Mouse (Mus musculus): Measurements from ENCODE around the gene Ddx25.

Gene Ddx25

DNA sequence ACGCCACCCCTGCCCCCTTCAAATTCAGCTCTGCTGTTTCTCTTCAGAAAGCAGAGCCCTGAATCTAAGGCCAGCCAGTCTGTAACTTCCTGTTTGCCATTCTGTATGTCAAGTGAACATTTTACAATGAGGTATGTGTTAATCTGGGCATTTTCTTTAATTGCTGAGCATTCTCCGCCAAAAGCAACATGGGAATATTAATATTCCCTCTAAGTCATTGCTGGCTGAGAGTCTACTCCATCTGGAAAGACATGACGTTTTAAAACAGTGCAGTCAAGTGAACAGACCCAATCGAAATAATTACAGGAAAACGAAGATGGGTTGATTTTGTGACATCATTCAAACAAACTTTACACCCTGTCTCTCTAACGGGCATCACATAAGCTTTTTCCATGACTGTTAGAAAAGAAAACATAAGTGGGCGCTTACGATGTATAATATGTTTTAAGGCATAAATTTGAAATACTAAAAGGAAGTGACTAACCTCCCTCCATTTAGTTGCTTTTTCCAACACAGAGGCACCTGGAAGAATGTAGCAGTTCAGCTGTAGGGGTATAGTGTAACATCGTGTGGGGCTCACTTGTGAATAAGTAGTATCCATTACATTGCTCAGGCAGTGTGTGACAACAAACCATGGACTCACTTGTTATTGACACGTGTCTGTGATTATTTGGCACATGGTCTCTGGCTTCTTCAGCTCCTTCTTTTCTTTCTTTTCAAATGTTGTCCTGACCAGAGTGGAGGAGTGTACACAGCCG, 67.0 kb downstream of the Ddx25 start:
- DNase-seq = no peak

DNA sequence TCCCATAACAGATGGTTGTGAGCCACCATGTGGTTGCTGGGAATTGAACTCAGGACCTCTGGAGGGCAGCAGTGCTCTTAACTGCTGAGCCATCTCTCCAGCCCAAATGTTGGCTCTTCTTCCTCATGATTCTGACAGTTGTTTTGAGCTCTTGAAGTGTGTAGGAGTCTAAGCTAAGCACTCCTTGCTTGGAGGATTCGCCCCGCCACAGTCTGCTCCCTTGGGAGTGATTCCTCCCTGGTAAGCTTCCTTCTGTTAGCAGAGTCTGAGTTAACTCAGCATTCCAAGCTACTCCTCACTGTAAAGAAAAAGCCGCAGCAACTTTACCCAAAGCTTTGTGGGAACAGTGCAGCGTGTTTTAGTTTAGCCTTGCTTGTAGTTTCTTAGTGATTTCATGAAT, 69.8 kb downstream of the Ddx25 start:
- DNase-seq = no peak
